Mouse (Mus musculus): ENCODE measurements around the gene Atg4c. TPM values are rescaled to one million over a fixed set of nuclear protein-coding genes. Genes with fewer than 3 reads are reported as not detected.

Gene Atg4c
- polyA plus RNA-seq, 1 experiment from 2014 or later: 10.9 TPM

DNA sequence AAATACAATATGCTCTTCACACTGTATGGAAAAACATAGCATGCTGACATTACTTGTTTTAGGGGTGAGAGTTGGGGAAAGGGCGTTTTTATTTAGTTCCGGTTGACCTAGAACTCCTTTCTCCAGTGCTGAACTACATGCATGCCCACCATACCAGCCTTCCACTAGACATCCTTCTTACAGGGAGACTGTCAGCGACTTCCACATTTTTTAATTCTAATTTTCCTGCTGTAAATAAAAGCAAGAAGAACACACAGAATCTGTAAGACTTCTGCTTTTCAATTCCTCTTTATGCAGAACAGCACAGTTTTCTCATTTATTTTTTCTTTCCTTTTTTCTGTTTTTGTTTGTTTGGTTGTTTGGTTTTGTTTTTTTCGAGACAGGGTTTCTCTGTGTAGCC lies 16.5 kb upstream of the Atg4c start:
- no peak for DNase-seq (ENCODE audit: low spot score)
- WGBS: 85% methylated on average over 4 of the region's 4 CpGs

DNA sequence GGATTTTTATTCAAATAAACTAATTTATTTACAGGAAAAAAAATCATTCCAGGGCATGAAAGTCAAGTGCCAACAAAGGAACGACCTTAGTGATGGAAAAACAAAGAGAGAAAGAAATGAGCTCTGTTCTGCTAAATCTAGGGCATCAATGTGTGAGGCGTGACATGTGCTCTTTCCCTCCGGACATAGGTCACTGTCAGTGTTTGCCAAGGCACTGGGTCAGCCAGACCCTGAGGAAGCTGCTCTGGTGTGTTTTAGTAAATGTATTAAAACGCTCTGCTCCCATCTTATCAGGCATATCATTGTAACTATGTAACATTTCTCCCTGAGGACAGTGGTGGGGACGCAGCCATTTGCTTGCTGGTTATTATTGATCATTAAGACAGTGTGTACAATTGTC lies 14.9 kb upstream of the Atg4c start:
- Histone ChIP-seq H3K27ac (no peak overlapping the region), H3K36me3 (no peaks in the 10 kb centered on the region), H3K4me1 (peaks cover 5% of the 10 kb centered on the region; the same call in 1 of the 2 replicates), H3K9me3 (no peaks in the 10 kb centered on the region), H3K27me3 (ENCODE audit: insufficient read depth, poor library complexity, severe bottlenecking) (no peaks in the 10 kb centered on the region), H3K4me3 (no peak overlapping the region)
- whole genome bisulfite sequencing: 77% methylated on average over 5 of the region's 5 CpGs
- no peak for DNase-seq (ENCODE audit: low spot score)

More for the DNA sequence above, 16.5 kb upstream of the Atg4c start:
- peaks cover 5% of the 10 kb centered on the region; the same call in 1 of the 2 replicates for H3K4me1 ChIP-seq
- H3K27ac ChIP-seq: no peak overlapping the region
- no peaks in the 10 kb centered on the region for H3K36me3 ChIP-seq
- no peak overlapping the region for H3K4me3 ChIP-seq
- no peaks in the 10 kb centered on the region for H3K27me3 ChIP-seq (ENCODE audit: insufficient read depth, poor library complexity, severe bottlenecking)
- no peaks in the 10 kb centered on the region for H3K9me3 ChIP-seq

DNA sequence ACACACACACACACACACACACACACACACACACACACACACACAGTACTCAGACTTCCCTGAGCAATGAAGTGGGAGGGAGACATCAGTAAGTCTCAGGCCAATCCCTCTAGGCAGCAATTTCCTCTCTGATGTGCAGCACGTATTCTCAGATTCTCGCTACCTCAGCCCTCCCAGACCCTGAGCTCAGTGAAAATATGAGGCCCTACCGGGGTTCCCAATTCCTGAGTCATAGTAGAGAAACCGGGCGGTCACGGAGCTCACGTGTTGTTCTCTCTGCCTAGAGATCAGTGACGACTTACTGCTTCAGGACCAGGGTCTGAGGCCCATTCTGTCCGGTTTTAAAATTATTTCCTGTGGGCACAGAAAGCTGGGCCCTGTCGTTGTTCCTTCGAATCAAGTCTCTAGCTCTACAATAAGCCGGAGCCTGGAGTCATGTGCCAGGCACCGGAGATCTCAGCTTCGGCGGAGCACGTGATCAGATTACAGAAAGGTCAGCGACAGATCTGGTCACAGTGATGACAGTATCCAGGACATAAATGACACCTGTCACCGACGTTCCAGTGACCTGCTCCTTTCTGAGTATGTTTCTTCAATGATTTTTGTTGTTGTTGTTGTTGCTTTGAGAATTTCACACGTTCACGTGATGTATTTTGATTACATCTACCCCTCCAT lies 14.2 kb upstream of the Atg4c start:
- Histone ChIP-seq H3K4me1 (peaks cover 5% of the 10 kb centered on the region; the same call in 1 of the 2 replicates), H3K4me3 (no peak overlapping the region), H3K36me3 (no peaks in the 10 kb centered on the region), H3K9me3 (no peaks in the 10 kb centered on the region), H3K27me3 (ENCODE audit: insufficient read depth, poor library complexity, severe bottlenecking) (no peaks in the 10 kb centered on the region), H3K27ac (no peak overlapping the region)
- no peak for DNase-seq (ENCODE audit: low spot score)
- WGBS: 62% methylated on average over 21 of the region's 21 CpGs

DNA sequence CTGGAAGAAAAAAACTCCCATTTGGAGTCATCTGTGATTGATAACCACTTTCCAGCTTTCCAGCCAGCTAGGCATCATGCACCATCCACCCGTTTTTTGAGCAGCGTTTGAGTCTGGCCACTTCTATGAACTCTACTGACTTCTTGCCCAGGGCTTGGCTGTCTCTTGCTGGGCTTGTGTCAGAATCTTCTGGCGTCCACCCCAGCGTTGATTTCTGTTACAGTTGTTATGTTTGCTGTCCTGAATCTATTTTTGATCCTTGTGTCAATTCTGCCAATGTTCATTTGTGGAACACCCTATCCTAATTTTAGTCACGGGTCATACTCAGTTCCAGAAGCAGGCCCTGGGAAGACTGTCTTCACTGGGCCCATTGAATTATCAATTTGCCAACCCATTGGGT lies 12.8 kb upstream of the Atg4c start:
- no peak for DNase-seq (ENCODE audit: low spot score)
- WGBS: 82% methylated on average over 5 of the region's 5 CpGs
- Histone ChIP-seq H3K27me3 (ENCODE audit: insufficient read depth, poor library complexity, severe bottlenecking) (no peaks in the 10 kb centered on the region), H3K9me3 (no peaks in the 10 kb centered on the region), H3K36me3 (no peaks in the 10 kb centered on the region), H3K4me3 (no peak overlapping the region), H3K4me1 (peaks cover 5% of the 10 kb centered on the region; the same call in 1 of the 2 replicates), H3K27ac (no peak overlapping the region)

DNA sequence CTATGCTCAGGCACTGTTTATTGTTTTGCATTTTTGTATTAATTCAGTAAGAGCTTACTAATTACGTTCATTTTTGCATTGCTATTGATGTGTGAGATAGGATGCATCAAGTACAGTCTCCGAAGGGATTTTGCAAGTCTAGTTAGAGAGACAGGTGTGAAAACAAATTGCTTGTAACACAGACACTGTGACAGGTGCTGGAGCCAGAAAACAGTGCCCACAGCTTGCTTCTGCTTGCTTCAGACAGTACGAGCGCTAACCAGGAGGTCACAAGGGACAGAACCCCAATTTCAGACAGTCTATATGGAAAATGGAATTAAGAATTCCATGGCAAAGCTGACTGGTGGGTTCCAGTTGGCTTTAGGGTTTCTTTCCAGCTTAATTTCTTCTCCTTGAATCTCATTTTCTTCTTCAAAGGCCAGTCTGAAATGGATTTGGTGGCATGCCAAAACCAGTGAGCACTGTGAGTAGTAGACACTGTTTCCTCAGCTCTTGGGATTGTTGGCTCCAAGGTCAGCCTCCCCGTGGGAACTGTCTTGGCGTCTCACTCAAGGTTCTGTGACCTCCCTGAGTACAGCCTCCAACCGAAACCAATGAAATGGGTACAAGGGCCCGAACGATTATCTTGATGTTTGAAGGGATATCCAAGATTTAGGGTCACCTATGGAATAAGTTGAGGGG lies 11.9 kb upstream of the Atg4c start:
- Histone ChIP-seq H3K4me3 (no peak overlapping the region), H3K4me1 (peaks cover 5% of the 10 kb centered on the region; the same call in 1 of the 2 replicates), H3K27ac (no peak overlapping the region), H3K9me3 (no peaks in the 10 kb centered on the region), H3K36me3 (no peaks in the 10 kb centered on the region), H3K27me3 (ENCODE audit: insufficient read depth, poor library complexity, severe bottlenecking) (no peaks in the 10 kb centered on the region)
- no peak for DNase-seq (ENCODE audit: low spot score)
- WGBS: 74% methylated on average over 9 of the region's 9 CpGs

DNA sequence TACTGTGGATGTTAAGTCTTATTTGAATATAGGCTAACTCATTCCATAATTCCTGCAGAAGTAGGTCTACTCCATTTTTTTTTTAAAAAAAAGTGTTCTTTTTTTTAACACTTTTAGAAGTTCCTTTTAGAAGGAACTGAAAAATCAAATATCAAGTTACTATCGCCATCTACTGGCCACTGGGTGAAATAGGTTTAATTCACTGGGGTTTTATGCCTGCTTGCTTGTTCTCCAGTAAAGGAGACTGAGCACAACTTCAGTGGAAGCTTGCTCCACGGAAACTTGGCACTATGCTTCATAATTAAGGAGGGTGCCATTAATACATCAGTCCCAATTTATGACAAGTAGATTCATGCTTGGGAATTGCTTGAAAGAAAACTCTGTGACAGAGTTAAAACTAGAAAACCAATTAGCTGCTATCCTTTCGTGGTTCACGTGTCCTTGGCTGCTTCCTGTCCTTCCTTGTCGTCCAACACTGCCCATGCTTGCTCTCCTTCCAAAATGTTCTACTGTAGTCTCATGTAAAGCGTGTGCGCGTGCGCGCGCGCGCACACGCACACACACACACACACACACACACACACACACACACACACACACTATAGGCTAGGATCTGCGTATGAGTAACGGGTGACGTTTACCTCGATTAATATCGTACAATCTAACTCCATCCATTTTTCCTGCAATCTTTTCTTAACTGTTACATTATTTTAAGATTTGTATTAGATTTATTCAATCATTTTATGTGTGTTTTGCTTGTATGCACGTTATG lies 10.9 kb upstream of the Atg4c start:
- peaks cover 5% of the 10 kb centered on the region; the same call in 1 of the 2 replicates for H3K4me1 ChIP-seq
- no peak overlapping the region for H3K27ac ChIP-seq
- no peak for DNase-seq (ENCODE audit: low spot score)
- no peak overlapping the region for H3K4me3 ChIP-seq
- no peaks in the 10 kb centered on the region for H3K9me3 ChIP-seq
- WGBS: 73% methylated on average over 20 of the region's 20 CpGs
- no peaks in the 10 kb centered on the region for H3K27me3 ChIP-seq (ENCODE audit: insufficient read depth, poor library complexity, severe bottlenecking)
- H3K36me3 ChIP-seq: no peaks in the 10 kb centered on the region

DNA sequence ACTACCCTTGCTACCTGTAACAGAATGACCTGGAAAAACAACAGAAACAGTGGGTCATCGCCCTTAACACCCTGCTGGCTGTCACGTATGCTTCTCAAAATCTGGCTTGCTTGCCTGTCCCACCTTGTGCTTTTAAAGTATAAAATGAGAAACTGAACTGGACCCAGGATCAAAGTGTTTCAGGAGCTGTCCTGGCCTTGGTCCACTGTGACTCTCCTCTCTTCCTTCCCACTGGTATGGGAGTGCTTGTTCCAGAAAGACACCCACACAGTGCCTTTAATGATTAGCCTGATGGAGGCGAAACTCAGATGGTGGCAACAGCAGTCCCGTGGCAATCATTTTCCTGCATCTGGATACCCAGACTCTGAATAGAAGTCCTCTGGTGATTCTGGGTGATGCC lies 9.1 kb upstream of the Atg4c start:
- no peak for DNase-seq (ENCODE audit: low spot score)

DNA sequence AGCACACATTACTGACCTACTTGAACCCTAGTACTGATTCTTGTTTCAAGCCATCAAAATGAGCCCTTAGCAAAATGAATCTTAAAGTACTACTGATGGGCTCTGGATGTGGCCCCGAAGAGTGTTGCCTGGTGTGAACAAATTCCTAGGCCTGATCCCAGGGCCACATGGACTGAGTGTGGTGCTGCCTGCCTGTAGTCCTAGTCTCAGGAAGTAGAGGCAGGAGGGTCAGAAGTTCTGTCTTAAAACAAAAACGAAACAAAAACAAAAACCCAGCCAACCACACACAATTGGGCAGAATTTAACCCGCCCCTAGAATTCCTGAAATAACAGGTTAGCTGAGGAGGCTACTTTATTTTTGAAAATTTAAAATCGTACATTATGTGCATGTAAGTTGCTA lies 8.4 kb upstream of the Atg4c start:
- Histone ChIP-seq H3K4me1 (no peaks in the 10 kb centered on the region), H3K9me3 (no peaks in the 10 kb centered on the region), H3K27me3 (ENCODE audit: insufficient read depth, poor library complexity, severe bottlenecking) (no peaks in the 10 kb centered on the region), H3K36me3 (no peaks in the 10 kb centered on the region), H3K27ac (no peak overlapping the region), H3K4me3 (no peak overlapping the region)
- 71% methylated on average over 4 of the region's 4 CpGs for WGBS
- DNase-seq (ENCODE audit: low spot score): no peak

More for the DNA sequence above, 9.1 kb upstream of the Atg4c start:
- peaks cover 1% of the 10 kb centered on the region; the same call in 1 of the 2 replicates for H3K4me1 ChIP-seq
- no peak overlapping the region for H3K27ac ChIP-seq
- WGBS: 67% methylated on average over 4 of the region's 4 CpGs
- H3K9me3 ChIP-seq: no peaks in the 10 kb centered on the region
- H3K27me3 ChIP-seq (ENCODE audit: insufficient read depth, poor library complexity, severe bottlenecking): no peaks in the 10 kb centered on the region
- H3K4me3 ChIP-seq: no peak overlapping the region
- no peaks in the 10 kb centered on the region for H3K36me3 ChIP-seq

DNA sequence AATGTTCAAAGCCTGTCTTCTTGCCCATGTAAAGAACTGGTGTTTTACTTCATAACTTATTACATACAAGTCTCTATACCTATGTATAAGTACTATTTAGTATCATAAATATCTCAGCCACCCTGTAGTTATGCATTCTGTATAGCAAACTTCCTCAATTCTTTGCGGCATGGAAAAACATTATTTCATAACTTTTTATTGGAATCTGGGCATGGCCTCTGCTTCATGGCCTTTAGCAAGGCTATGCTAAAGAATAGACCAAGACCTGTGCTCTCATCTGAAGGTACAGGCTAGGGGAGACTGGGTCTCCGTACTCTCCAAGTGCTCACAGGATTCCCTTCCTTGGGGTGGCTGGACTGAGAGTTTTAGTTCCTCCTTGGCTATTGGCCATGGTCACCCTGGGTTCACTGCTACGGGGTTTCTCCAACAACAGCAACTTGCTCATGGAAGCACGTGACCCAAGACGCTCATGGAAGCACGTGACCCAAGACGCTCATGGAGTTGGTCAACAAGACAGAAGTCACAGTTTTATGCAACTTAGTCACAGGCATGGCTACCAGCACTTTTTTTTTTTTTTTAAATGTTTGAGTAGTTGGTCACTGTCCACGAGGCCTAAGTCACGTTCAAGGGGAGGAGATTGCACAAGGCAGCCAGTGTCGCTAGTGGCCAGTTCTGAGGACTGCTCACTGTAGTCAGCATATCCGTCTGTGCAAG lies 7.2 kb upstream of the Atg4c start:
- DNase-seq (ENCODE audit: low spot score): no peak
- H3K27ac ChIP-seq: no peak overlapping the region
- H3K36me3 ChIP-seq: no peaks in the 10 kb centered on the region
- H3K4me1 ChIP-seq: no peaks in the 10 kb centered on the region
- H3K4me3 ChIP-seq: no peak overlapping the region
- WGBS: 89% methylated on average over 11 of the region's 11 CpGs
- no peaks in the 10 kb centered on the region for H3K9me3 ChIP-seq
- no peaks in the 10 kb centered on the region for H3K27me3 ChIP-seq (ENCODE audit: insufficient read depth, poor library complexity, severe bottlenecking)

DNA sequence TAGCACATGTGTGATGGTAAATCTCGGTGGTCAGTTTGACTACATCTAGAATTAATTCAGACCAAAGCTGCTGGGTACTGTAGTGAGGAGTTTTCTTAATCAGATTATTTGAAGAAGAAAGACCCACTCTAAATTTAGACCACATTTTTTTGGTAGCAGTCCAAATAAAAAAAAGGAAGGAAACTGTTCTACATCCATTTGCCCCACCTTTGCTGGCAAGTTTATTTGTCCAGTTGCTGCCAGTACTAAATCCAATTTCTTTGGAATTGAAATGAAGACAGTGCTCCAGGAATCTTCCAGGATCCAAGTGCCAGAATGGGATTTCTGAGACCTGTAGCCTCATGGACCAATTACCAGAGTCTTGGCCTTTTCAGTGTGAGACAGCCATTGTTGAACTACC lies 1.1 kb upstream of the Atg4c start:
- Histone ChIP-seq H3K27me3 (ENCODE audit: insufficient read depth, poor library complexity, severe bottlenecking) (no peaks in the 10 kb centered on the region), H3K9me3 (no peaks in the 10 kb centered on the region), H3K27ac (no peak overlapping the region), H3K4me1 (peaks cover 7% of the 10 kb centered on the region; the same call in 1 of the 2 replicates), H3K36me3 (no peaks in the 10 kb centered on the region), H3K4me3 (no peak overlapping the region)
- WGBS: 82% methylated on average over 1 of the region's 1 CpGs
- DNase-seq (ENCODE audit: low spot score): no peak

DNA sequence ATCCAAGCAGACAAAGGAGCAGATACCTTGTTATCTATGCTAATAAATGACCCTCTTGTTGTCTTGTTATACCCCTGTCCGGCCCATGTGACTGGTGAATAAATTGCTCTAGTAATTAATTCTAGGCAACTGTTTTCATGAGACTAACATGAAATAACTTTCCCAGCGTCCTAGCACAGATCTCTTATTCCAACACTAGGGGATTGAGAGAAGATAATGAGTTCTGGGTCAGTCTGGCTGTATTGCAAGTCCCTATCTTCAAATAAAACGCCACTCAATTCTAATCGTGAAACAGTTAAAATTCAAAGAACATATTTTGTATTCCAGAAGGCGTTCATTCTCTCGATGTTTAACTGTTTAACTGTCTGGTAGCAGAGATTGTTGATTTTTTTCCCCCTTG lies 520 bp upstream of the Atg4c start:
- H3K36me3 ChIP-seq: no peaks in the 10 kb centered on the region
- no peaks in the 10 kb centered on the region for H3K9me3 ChIP-seq
- 56% methylated on average over 6 of the region's 6 CpGs for WGBS
- peaks cover 7% of the 10 kb centered on the region; the same call in 1 of the 2 replicates for H3K4me1 ChIP-seq
- peak overlapping the region; percentile 81 for H3K4me3 ChIP-seq
- no peak for DNase-seq (ENCODE audit: low spot score)
- H3K27me3 ChIP-seq (ENCODE audit: insufficient read depth, poor library complexity, severe bottlenecking): no peaks in the 10 kb centered on the region
- H3K27ac ChIP-seq: 0 out of 2 replicates have a peak overlapping the region, but pooled peaks have one; percentile 99

DNA sequence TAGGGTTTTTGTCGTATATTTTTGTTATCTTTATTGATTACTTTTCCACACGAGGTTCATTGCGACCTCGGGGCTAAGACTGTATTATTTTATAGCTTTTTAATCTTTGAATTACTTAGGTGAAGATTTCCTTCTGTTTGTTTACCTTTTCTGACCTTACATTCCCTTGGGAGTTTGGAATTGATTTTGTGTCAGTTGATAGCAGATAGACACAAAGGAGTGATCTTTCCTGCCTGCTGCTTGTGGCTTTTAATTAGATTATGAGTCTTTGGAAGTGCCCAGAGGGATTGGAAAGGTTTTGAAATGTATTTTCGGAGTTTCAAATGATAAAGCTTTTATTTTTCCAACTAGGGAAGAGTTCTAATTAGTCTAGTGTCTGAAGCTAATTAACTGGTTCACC lies 1.1 kb downstream of the Atg4c start:
- peaks cover 7% of the 10 kb centered on the region; the same call in 1 of the 2 replicates for H3K4me1 ChIP-seq
- no peak for DNase-seq (ENCODE audit: low spot score)
- no peaks in the 10 kb centered on the region for H3K27me3 ChIP-seq (ENCODE audit: insufficient read depth, poor library complexity, severe bottlenecking)
- H3K36me3 ChIP-seq: no peaks in the 10 kb centered on the region
- 25% methylated on average over 5 of the region's 5 CpGs for WGBS
- 0 out of 2 replicates have a peak overlapping the region, but pooled peaks have one; percentile 99 for H3K27ac ChIP-seq
- H3K9me3 ChIP-seq: no peaks in the 10 kb centered on the region
- H3K4me3 ChIP-seq: peak overlapping the region; percentile 81
